Mouse (Mus musculus) inflammation-experienced regulatory T-cells, adult 16 weeks (primary cell): ENCODE data around the gene Iffo1. TPM values are rescaled to one million over a fixed set of nuclear protein-coding genes. Genes with fewer than 3 reads are reported as not detected.

ENCODE experiments used
- polyA plus RNA-seq: library from polyadenylated mRNA; unstranded; fragments of 100-300 nt; shearing (Covaris generic); gene quantifications from one replicate; pipeline ENCODE4 v1.2.1, GENCODE M21; 2017

The Iffo1 gene
- polyA plus RNA-seq = 16.7 TPM

DNA sequence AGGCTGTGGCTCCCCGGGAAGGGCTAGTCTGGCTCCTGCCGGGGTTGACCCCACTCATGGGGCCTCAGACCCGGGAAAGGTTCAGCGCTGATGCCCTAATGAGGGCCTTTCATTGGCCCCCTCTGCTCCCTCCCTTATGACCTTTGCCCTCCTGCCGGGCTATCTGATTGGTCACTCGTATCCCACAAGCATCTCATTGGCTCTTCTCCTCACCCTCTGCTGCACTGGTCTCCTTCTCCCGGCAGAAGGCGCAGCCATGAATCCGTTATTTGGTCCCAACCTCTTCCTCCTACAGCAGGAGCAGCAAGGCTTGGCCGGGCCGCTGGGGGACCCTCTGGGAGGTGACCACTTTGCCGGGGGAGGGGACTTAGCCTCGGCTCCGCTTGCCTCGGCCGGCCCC lies at the start of gene Iffo1:
Gene Iffo1 (plus strand): TSS at position 241 of the 400 bp plus-strand sequence.

DNA sequence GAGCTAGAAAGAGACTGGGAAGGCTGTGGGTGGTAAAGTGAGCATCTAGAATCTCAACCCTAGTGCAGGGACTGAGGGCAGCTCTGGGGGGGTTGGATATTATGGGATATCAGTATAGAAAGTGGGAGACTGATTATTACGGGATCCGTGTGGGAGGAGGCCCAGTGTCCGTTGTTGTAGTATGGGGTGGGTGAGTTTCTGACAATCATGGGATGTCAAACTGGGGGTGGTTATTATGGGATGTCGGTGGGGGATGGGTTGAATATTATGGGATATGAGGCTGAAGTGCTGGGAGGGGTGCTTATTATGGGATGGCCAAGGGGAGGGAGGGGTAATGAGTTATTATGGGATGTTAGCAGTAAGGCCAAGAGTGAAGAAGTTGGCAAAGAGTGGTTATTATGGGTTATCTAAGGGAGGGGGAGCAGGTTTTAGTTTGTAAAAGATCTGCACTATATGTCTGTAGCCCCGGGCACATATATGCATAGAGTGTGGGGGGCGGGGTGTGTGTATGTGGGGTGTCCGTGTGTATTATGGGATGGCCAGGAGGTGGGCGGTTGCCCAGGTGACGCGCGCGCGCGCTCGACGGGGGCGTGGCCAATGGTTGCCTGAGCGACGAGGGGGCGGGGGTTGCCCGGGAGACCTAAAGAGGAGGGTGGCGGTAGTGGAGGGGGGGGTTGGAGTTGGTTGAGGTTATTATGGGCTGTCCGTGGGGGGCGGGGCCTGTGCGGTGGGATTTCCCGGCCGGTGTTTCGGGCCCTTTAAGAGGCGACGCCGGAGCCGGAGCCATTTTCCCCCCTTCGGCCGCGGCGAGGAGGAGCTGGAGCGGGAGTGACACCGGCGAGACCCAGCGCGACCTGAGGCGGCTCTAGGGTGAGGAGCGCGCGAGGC lies 49.4 kb upstream of the Iffo1 start, which contains the start of gene Chd4:
Gene Chd4 (plus strand): TSS at position 591 of the 888 bp plus-strand sequence.

DNA sequence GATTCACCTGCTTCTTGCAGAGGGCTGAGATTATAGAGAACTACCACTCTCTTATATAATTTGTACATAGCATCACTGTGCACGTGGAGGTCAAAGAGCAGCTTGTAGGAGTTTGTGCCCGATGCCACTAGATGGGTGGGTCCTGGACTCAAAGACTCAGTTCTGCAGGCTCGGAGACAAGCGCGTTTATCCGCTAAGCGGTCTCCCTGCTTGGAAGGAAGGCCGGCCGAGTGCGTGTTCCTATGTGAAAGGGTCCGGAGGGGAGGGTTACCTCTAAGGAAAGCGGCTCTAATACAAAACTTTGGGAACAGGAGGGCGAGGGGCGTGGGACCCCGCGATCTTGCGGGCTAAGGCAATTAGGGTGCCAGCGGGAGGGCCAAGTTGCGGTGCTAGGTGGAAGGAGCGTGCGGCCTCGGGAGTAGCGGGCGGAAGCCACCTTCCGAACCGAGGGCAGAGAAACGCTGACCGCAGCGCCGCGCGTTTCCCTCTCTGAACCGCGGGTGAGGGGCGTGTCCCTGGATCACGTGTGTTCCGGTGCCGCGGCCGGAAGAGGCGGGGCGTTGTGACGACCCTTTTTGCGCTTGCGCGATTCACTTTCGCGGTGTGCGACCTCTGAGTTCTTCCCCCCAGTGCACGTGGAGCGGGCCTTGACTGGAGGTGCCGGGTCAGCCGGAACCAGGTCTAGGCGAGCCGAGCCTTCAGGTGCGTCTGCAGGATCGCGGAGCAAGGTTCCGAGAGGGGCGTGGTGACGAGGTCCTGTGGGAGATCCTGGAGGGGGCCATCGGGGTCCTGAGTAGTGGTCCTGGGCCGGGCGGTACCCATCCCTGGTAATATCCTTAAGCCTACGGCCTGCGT lies 13.5 kb upstream of the Iffo1 start, which contains the start of gene Nop2:
Gene Nop2 (plus strand): TSS at position 608 of the 855 bp plus-strand sequence.

DNA sequence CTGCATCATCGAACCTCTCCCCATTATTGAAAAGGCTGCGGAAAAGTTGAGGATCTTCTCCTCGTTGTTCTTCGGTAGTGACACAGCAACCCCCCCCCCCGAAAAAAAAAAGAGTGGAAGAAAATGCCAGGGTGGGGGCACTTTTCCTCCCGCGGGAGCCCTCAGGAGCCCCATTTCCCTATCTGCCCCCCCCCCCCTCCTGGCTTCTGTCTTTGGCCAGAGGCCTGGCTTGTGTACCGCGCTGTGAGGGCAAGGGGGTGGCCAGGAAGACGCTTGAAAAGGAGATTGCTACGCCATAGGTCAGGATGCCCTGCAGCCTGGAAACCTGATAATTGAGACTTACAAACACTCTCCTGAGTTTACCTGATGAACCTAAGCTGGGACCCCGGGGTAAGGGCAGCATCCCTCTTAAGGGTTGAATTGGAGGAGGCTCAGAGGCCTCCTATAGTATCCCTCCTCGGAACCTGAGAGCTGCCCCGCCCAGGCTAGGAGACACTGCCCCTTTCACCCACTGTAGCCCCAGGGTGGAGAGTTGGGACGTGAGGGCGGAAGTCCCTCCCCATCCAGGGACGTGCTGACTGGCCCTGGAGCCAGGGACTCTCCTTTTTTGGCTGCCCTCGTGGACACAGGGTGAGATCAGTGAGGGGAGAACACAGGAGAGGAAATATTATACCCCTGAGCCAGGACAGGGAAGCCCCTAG lies 21.2 kb downstream of the Iffo1 start, which contains the start of gene Gapdh:
Gene Gapdh (minus strand): TSS at position 417 of the 701 bp plus-strand sequence.

DNA sequence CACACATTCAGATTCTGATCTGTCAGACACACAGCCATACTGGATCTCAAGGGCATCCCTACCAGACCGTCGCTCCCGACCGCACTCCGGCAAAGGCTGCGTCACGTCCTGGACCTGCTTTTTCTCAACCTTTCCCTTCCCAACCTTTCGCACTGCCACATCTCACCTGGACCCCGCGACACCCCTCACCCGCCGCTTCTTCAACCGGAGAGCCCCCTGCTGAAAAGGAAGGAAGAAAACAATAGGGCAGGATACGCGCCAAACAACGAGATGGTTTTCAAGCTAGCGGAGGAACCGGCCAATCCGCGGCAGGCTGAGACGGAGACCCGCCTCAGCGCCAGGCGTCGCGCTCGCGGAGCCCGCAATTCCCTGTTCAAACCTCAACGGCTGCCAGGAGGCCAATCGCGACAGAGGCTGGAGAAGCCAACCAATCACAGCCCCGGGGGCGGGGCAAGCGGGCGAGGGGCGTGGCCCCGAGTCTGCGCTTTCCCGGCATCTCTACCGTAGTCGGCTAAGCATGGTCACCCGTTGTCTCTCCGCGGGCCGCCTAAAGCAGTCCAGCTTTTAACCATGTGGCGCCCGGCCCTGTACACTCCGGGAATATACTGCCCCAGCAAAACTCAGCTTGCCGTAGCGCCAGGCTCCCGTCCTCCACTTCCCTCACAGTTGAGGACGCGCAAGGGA lies 46.4 kb downstream of the Iffo1 start, which contains the start of the genes Ncapd2 and Mrpl51:
Gene Ncapd2 (minus strand): TSS at position 370 of the 684 bp plus-strand sequence.
Gene Mrpl51 (plus strand): TSS at position 470 of the 684 bp plus-strand sequence.

Other genes starting within 250 kb of the Iffo1 start
- gene Lag3, start 233.5 kb upstream of the Iffo1 start, polyA plus RNA-seq = 5.8 TPM
- gene Ptms, start 225.1 kb upstream of the Iffo1 start, polyA plus RNA-seq = 11.1 TPM
- 189 TPM for gene Mlf2, start 213.9 kb upstream of the Iffo1 start, polyA plus RNA-seq
- 105 TPM for gene Cops7a, start 179.7 kb upstream of the Iffo1 start, polyA plus RNA-seq
- not detected for gene Pianp, start 148.5 kb upstream of the Iffo1 start, polyA plus RNA-seq
- 25.6 TPM for gene Zfp384, start 136.1 kb upstream of the Iffo1 start, polyA plus RNA-seq
- gene Ing4, start 105.5 kb upstream of the Iffo1 start, polyA plus RNA-seq = 85.5 TPM
- gene Acrbp, start 95.6 kb upstream of the Iffo1 start, polyA plus RNA-seq = 26.6 TPM
- gene Lpar5, start 77.3 kb upstream of the Iffo1 start, polyA plus RNA-seq = 22.2 TPM
- gene Chd4, start 49.3 kb upstream of the Iffo1 start, polyA plus RNA-seq = 73.6 TPM
- 72.9 TPM for gene Nop2, start 13.3 kb upstream of the Iffo1 start, polyA plus RNA-seq
- gene Gapdh, start 21.2 kb downstream of the Iffo1 start, polyA plus RNA-seq = 293 TPM
- gene Ncapd2, start 46.5 kb downstream of the Iffo1 start, polyA plus RNA-seq = 34.1 TPM
- 110 TPM for gene Mrpl51, start 46.6 kb downstream of the Iffo1 start, polyA plus RNA-seq
- 71.4 TPM for gene Vamp1, start 70.3 kb downstream of the Iffo1 start, polyA plus RNA-seq
- 157 TPM for gene Tapbpl, start 86.6 kb downstream of the Iffo1 start, polyA plus RNA-seq
- gene Cd27, start 91.8 kb downstream of the Iffo1 start, polyA plus RNA-seq = 712 TPM
- 1.6 TPM for gene Tuba3a, start 140.8 kb downstream of the Iffo1 start, polyA plus RNA-seq
- gene Ltbr, start 168.6 kb downstream of the Iffo1 start, polyA plus RNA-seq = 0.63 TPM
- gene Scnn1a, start 175.4 kb downstream of the Iffo1 start, polyA plus RNA-seq = not detected
- 51.4 TPM for gene Tnfrsf1a, start 204.1 kb downstream of the Iffo1 start, polyA plus RNA-seq
- gene Plekhg6, start 235.6 kb downstream of the Iffo1 start, polyA plus RNA-seq = 0.09 TPM